Mouse (Mus musculus) embryonic facial prominence, embryonic 14.5 days (tissue): ENCODE data around the gene Liph. TPM values are rescaled to one million over a fixed set of nuclear protein-coding genes. Genes with fewer than 3 reads are reported as not detected.
"Not testable (repeated sequence)": the region's sequence is repeated elsewhere in the genome, so short reads cannot be mapped to it uniquely, and the experiment has no call there.

Source experiments
- ATAC-seq: fragments of 200-750 bp; cut with Nextera tagmentation; 2 replicates; pipeline ENCODE4 v1.8.0; 2017; ENCODE audit warnings: low read depth, moderate number of reproducible peaks, moderate TSS enrichment
- DNase-seq: peaks from one replicate; pipeline ENCODE4 v3.0.0-alpha.2; 2015; ENCODE audit warnings: low spot score
- H3K27ac ChIP-seq: fragments of 300-500 bp; sonication (generic); replicated peaks from 2 replicates; pipeline ENCODE4 v1.5.1; 2014; ENCODE audit warnings: low read depth, mild to moderate bottlenecking, low read length, moderate library complexity
- H3K27me3 ChIP-seq: fragments of 300-500 bp; sonication (generic); replicated peaks from 2 replicates; pipeline ENCODE4 v1.6.1; 2014; ENCODE audit warnings: low read length; ENCODE audit not compliant: control insufficient read depth, insufficient read depth
- H3K36me3 ChIP-seq: fragments of 300-500 bp; sonication (generic); 2 replicates; pipeline ENCODE4 v1.6.1; 2014; ENCODE audit warnings: low read length, mixed read lengths; ENCODE audit not compliant: control insufficient read depth, insufficient read depth
- H3K4me1 ChIP-seq: fragments of 300-500 bp; sonication (generic); 2 replicates; pipeline ENCODE4 v1.6.1; 2014; ENCODE audit warnings: antibody characterized with exemption, low read length; ENCODE audit not compliant: control insufficient read depth, insufficient read depth
- H3K4me2 ChIP-seq: fragments of 300-500 bp; sonication (generic); 2 replicates; pipeline ENCODE4 v1.6.1; 2014; ENCODE audit warnings: low read depth, mild to moderate bottlenecking, low read length, moderate library complexity, mixed read lengths
- H3K4me3 ChIP-seq: fragments of 300-500 bp; sonication (generic); 2 replicates; pipeline ENCODE4 v1.5.1; 2014; ENCODE audit warnings: low read depth, mild to moderate bottlenecking, low read length
- H3K9ac ChIP-seq: fragments of 300-500 bp; sonication (generic); 2 replicates; pipeline ENCODE4 v1.6.1; 2014; ENCODE audit warnings: low read depth, mild to moderate bottlenecking, low read length, moderate library complexity, mixed read lengths
- H3K9me3 ChIP-seq: fragments of 300-500 bp; sonication (generic); 2 replicates; pipeline ENCODE4 v1.6.1; 2016; ENCODE audit warnings: low read length; ENCODE audit not compliant: control insufficient read depth
- WGBS: fragments of 180-500 bp; shearing (Covaris S2); extraction: QIAGEN DNeasy Blood & Tissue Kit; methylation state at CpG from one replicate; pipeline ENCODE4 v1.1.7; 2014; 5-methylcytosine and 5-hydroxymethylcytosine counted together
- polyA plus RNA-seq: library from polyadenylated mRNA; unstranded; fragments of >200 nt; fragmentation: Nextera tagmentation; extraction: Ambion mirVana; gene quantifications from 2 replicates; pipeline ENCODE4 v1.2.1, GENCODE M21; 2014

Gene Liph
- polyA plus RNA-seq, 1 experiment from 2014 or later = 1.2 TPM

- DNase-seq = no peak
- H3K4me3 ChIP-seq = no peak overlapping the region
- H3K4me2 ChIP-seq = no peak overlapping the region
- no peaks in the 10 kb centered on the region for H3K36me3 ChIP-seq
- H3K9ac ChIP-seq = no peak overlapping the region
- H3K4me1 ChIP-seq = no peaks in the 10 kb centered on the region
- no peaks in the 10 kb centered on the region for H3K9me3 ChIP-seq
- 77% methylated on average over 3 of the region's 3 CpGs for WGBS
- no peak overlapping the region for H3K27ac ChIP-seq
- H3K27me3 ChIP-seq = no peaks in the 10 kb centered on the region
- ATAC-seq = no peak
Measured at GRCm38 (mm10) chr16:21965576-21965975, 29.9 kb downstream of the Liph start.

GRCm38 (mm10) chr16:21955591-21955990, 39.9 kb downstream of the Liph start:
- WGBS = 69% methylated on average over 12 of the region's 12 CpGs
- H3K4me2 ChIP-seq = no peak overlapping the region
- no peaks in the 10 kb centered on the region for H3K27me3 ChIP-seq
- no peak overlapping the region for H3K27ac ChIP-seq
- DNase-seq = no peak
- no peak overlapping the region for H3K9ac ChIP-seq
- H3K36me3 ChIP-seq = no peaks in the 10 kb centered on the region
- H3K4me1 ChIP-seq = no peaks in the 10 kb centered on the region
- no peaks in the 10 kb centered on the region for H3K9me3 ChIP-seq
- no peak overlapping the region for H3K4me3 ChIP-seq
- no peak for ATAC-seq

GRCm38 (mm10) chr16:21946761-21947715, 48.4 kb downstream of the Liph start, which contains the start of gene Tmem41a:
Tmem41a (minus strand) TSS chr16:21947552.
- ATAC-seq (peak; percentile 98), DNase-seq (peak; percentile 92)
- Histone ChIP-seq H3K9me3 (no peaks in the 10 kb centered on the region), H3K27me3 (no peaks in the 10 kb centered on the region), H3K9ac (peak within 1 kb of the TSS; percentile 79), H3K27ac (peak within 1 kb of the TSS; percentile 77), H3K36me3 (no peaks in the 10 kb centered on the region), H3K4me3 (peak within 1 kb of the TSS; percentile 82), H3K4me2 (peak within 1 kb of the TSS; percentile 88), H3K4me1 (no peaks in the 10 kb centered on the region; the same call in 1 of the 2 replicates)
- WGBS = 1% methylated on average over 32 of the region's 63 CpGs

- no peak overlapping the region for H3K4me2 ChIP-seq
- peaks cover 19% of the 10 kb centered on the region for H3K36me3 ChIP-seq
- no peaks in the 10 kb centered on the region for H3K4me1 ChIP-seq
- H3K27me3 ChIP-seq = no peaks in the 10 kb centered on the region
- ATAC-seq (no peak), DNase-seq (peak; percentile 5)
- 54% methylated on average over 13 of the region's 13 CpGs for WGBS
- H3K9ac ChIP-seq = no peak overlapping the region
- H3K27ac ChIP-seq = no peak overlapping the region
- no peak overlapping the region for H3K4me3 ChIP-seq
- no peaks in the 10 kb centered on the region for H3K9me3 ChIP-seq
Measured at GRCm38 (mm10) chr16:21928471-21928870, 67.0 kb downstream of the Liph start.

- 72% methylated on average over 7 of the region's 7 CpGs for WGBS
- H3K9ac ChIP-seq = no peak overlapping the region
- H3K4me3 ChIP-seq = no peak overlapping the region
- H3K27ac ChIP-seq = no peak overlapping the region
- no peaks in the 10 kb centered on the region for H3K9me3 ChIP-seq
- 0 out of 2 replicates have a peak, but pooled peaks cover 5% of the 10 kb centered on the region for H3K36me3 ChIP-seq
- ATAC-seq = no peak
- no peaks in the 10 kb centered on the region for H3K4me1 ChIP-seq
- no peak for DNase-seq
- no peak overlapping the region for H3K4me2 ChIP-seq
- H3K27me3 ChIP-seq = no peaks in the 10 kb centered on the region
Measured at GRCm38 (mm10) chr16:21916681-21917080, 78.8 kb downstream of the Liph start.

GRCm38 (mm10) chr16:21913347-21913746, 82.1 kb downstream of the Liph start:
- 87% methylated on average over 6 of the region's 6 CpGs for WGBS
- no peak overlapping the region for H3K27ac ChIP-seq
- no peak overlapping the region for H3K4me2 ChIP-seq
- H3K9me3 ChIP-seq = no peaks in the 10 kb centered on the region
- no peaks in the 10 kb centered on the region for H3K27me3 ChIP-seq
- H3K36me3 ChIP-seq = 0 out of 2 replicates have a peak, but pooled peaks cover 5% of the 10 kb centered on the region
- H3K4me1 ChIP-seq = no peaks in the 10 kb centered on the region
- no peak for DNase-seq
- no peak overlapping the region for H3K4me3 ChIP-seq
- no peak overlapping the region for H3K9ac ChIP-seq
- ATAC-seq = no peak

- not testable (repeated sequence) for H3K4me2 ChIP-seq, H3K4me1 ChIP-seq, ATAC-seq, H3K9me3 ChIP-seq, H3K27ac ChIP-seq, H3K4me3 ChIP-seq, DNase-seq, H3K27me3 ChIP-seq, H3K9ac ChIP-seq, H3K36me3 ChIP-seq
- 40% methylated on average over 6 of the region's 8 CpGs for WGBS
Measured at GRCm38 (mm10) chr16:21908906-21909305, 86.6 kb downstream of the Liph start.

GRCm38 (mm10) chr16:21906902-21907301, 88.6 kb downstream of the Liph start:
- no peak overlapping the region for H3K4me3 ChIP-seq
- no peak overlapping the region for H3K9ac ChIP-seq
- H3K27ac ChIP-seq = no peak overlapping the region
- no peak for ATAC-seq
- H3K36me3 ChIP-seq = no peaks in the 10 kb centered on the region
- WGBS = 89% methylated on average over 5 of the region's 6 CpGs
- H3K4me2 ChIP-seq = no peak overlapping the region
- H3K27me3 ChIP-seq = no peaks in the 10 kb centered on the region
- no peak for DNase-seq
- H3K9me3 ChIP-seq = no peaks in the 10 kb centered on the region
- no peaks in the 10 kb centered on the region for H3K4me1 ChIP-seq
